Mouse (Mus musculus) right cerebral cortex, adult 18-20 months (tissue): ENCODE data around the gene Skap1.

Experiments
- DNase-seq: peaks from one replicate; pipeline ENCODE4 v3.0.0; 2022; ENCODE audit warnings: mixed read lengths

Gene Skap1

DNA sequence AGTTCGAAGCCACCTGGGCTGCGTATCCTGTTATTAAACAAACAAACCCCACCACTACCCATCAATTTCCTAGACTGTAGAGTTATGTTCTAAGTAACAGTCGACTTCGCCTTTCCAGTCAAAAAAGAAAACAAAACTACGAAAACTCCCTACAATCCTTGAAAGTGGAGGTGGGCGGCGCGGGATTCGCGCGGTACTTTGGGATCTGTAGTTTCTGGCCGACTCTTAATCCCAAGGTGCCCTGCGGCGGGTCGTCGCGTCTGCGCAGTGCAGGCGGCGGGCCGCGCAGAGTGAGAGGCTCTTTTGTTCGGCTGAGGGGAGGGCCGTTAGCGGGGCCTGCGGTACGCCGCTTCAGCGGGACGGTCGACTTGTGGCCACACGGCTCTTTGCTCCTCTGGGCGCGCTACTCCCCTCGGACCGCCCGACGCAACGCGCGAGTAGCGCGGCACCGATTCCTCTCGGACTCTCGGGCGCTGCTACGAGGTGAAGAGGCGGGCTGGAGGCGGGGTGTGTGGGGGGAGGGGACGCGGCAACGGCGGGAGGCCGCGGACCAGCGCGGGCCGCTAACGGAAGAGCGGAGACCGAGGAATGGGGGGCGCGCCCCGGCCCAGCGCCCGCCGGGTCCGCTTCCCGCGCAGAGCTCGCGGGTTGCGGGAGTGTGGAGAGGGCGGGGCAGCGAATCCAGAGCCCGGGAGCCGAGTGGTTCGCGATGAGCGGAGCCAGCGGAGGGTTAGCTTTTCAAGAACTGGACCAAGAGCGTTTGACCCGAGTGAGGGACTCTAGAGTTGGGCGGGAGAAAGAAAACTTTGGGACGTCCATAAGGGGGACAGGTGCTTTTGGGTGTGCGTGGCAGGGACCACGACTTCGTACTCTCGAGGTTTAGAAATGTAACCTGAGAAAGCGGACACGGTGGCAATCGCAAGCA is 324.7 kb downstream of the Skap1 start, which contains the start of gene Cbx1:
Gene Cbx1 (plus strand): TSS at position 257 of the 925 bp plus-strand sequence.
- peak; percentile 93 for DNase-seq

DNA sequence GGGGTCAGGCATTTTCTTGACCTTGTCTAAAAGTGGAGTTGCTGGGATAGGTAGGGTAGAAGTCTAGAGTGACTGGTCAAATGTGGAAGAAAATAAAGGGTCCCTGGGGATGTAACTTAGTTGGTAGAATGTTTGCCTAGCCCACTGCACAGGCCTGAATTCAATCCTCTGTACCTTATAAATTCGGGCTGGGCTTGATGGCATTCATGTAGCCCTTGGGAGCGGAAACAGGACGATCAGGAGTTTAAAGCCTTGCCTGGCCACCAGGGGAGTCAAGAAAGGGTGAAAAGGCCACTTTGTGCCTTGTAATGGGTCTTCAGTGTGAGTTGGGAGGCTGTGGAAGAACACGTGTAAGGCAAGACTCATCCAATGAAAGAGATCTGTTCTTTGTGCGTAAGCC is 325.6 kb downstream of the Skap1 start:
- no peak for DNase-seq

DNA sequence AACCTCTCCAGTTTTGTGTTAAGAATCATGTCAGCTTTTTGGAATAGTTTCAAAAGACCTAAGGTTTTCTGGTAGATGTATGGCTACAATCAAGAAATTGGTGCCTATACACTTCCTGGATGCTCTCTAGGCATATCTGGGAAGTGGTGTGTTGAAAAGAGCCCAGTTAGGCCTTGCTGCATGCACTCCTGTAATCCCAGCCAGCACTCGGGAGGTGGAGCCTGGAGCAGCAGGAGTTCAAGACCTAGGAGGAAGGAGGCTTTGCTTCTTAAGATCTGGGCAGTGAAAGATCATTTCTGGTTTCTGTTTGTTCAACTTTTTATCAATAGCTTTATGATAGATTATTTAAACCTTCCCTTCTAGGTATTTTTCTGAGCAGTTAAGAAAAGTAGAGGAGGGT is 326.3 kb downstream of the Skap1 start:
- no peak for DNase-seq

DNA sequence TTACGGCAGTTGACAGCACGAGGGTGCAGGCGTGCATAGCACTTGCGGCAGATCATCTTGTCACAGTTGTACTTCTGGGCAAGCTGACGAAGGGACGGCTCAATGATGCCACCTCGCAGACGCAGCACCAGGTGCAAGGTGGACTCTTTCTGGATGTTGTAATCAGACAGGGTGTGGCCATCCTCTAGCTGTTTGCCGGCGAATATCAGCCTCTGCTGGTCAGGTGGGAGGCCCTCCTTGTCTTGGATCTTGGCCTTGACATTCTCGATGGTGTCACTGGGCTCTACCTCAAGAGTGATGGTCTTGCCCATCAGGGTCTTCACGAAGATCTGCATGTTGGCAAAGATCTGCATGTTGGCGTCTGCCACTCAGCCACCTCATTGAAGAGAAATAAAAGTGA is 331.1 kb downstream of the Skap1 start:
- no peak for DNase-seq

DNA sequence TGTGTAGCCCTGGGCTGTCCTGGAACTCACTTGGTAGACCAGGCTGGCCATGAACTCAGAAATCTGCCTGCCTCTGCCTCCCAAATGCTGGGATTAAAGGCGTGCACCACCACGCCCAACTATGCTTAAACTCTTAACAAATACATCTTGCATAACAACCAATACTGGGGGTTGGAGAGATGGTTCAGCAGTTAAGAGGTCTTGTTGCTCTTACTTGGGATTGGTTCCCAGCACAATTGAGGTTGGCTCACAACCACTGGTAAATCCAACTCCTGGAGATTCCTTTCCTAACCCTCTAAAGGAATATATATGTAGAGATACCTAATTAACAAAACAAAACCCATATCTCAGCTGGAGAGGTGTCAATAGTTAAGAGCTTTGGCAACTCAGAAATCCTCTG is 331.7 kb downstream of the Skap1 start:
- DNase-seq: no peak

DNA sequence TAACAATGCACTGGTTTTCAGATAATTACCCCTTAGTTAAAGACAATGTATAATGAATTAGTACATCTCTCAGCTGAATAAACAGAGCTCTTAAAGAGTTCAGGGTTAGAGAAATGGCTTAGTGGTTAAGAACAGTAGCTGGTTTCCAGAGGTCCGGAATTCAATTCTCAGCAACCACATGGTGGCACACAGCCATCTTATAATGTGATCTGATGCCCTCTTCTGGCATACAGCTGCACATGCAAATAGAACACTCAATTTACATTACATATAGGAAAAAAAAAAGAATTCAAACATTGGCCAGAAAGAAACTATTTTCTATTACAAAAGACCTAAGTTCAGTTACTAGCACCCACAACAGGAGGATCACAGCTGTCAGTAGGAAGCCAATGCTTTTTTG is 332.2 kb downstream of the Skap1 start:
- DNase-seq: no peak

DNA sequence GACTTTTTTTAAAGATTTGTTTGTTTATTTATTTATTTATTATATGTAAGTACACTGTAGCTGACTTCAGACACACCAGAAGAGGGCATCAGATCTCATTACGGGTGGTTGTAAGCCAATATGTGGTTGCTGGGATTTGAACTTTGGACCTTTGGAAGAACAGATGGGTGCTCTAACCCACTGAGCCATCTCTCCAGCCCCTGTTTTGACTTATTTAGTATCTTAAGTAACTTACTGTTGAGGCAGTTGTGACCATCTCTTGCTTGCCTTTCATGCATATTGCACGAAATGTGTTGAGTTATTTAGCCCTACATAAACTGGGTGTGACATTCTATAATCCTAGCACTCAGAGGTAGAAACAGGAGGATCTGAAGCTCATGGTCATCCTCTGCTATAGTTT is 335.1 kb downstream of the Skap1 start:
- no peak for DNase-seq

DNA sequence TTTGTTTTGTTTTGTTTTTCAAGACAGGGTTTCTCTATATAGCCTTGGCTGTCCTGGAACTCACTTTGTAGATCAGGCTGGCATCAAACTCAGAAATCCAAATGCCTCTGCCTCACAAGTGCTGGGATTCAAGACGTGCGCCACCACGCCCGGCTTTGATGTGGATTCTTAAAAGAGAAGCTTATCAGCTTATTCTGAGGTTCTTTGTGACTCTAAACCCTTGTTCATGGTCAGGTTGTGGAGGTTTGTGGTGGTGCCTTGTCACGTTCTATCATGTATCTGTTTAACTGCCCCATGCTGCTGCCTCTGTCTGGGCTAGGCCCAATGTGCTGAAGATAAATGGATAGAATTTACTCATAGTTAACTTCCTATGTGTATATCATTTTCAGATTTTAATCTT is 341.2 kb downstream of the Skap1 start:
- DNase-seq: no peak

DNA sequence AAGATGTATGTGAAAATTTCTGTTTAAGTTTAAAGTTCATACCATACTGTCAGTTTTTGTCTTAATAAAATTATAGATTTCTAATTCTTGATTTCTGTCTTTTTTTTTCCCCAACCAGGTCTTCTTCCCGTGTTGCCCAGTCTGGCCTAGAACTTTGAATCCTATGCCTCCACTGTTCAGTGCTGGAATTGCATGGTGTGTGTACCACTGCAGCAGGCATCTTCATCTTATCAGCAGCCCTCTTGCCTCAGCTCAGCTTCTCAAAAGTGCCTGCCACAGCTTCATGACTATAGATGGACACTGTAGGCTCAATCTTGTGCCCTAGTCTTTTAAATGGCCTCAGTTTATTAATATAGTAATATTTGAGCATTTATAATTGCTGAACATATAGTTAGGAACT is 343.7 kb downstream of the Skap1 start:
- no peak for DNase-seq
